Mouse (Mus musculus) cerebellum, adult 9-10 months (tissue): ENCODE measurements around the gene Rock2.

Source experiments
- DNase-seq: peaks from one replicate; pipeline ENCODE4 v3.0.0; 2022

Gene Rock2

DNA sequence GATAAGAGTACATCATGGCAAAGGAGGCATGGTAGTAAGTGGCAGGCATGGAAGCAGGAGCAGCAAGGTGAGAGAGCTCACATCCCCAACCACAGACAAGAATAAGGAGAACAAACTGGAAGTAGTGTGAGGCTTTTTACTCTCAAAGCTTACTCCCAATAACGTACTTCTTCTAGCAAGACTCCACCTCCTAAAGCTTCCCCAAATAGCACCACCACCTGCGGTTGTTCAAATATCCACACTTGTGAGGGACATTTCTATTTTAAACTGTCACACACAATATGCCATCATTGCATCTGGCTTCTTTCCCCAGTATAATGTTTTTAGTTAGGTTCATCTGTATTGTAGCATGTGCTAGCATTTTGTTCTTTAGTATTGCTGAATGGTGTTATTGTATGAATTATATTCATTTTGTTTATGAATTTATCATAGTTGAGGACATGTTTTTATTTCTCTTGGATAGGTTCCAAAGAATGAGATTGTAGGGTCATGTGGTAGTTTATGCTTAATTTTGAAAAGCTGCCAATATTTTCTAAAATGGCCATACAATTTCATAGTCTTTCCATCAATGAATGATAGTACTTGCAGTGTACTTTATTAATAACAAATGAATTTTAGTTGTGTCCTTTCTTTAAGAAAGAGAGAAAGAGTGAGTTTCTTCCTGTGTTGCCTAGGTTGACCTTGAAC, 9.4 kb downstream of the Rock2 start:
- DNase-seq, result peak; percentile 44

DNA sequence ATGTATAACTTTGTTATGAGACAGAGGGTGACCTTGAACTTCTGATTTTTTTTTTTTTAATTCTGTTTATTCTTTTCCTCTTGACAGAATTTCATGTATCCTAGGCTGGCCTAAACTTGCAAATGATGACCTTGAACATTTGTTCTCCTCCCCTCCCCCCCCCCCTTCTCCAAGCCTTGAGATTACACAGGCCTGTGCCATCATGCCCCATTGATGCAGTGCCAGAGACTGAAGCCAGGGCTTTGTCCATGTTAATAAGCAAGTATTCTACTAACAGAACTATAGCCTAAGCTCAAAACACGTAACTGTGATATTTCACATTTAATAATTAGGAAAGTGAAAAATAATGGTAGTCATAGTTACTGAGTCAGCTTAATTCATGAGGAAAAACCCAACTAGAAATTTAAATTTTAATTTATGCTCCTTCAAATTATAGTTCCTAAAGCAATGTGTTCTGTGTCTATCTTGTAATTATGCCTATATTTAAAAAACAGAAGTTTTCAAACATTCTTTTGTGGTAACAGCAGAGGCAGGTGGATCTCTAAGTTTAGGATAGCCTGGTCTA, 12.7 kb downstream of the Rock2 start:
- no peak for DNase-seq

DNA sequence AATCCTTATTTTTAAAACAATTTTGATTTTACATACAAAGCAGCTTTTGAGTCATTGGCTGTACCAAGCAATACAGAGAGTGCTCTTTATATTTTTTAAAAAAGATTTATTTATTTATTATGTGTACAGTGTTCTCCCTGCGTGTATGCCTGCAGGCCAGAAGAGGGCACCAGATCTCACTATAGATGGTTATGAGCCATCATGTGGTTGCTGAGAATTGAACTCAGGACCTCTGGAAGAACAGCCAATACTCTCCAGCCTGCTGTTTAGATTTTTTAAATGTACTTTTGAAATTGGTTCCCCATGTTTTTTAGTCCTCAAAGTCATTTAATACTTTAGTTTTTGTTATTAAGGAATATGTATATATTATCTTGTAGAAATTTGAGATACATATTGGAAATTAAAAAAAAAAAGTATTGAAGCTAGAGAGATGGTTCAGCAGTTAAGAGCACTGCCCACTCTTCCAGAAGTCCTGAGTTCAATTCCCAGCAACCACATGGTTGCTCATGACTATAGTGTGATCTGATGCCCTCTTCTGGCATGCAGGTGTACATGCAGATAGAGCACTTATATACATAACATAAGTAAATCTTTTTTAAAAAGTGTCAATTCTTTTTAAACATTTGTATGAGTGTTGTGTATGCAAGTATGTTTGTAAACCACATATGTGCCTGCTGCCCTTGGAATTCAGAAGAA, 13.4 kb downstream of the Rock2 start:
- DNase-seq, result no peak

DNA sequence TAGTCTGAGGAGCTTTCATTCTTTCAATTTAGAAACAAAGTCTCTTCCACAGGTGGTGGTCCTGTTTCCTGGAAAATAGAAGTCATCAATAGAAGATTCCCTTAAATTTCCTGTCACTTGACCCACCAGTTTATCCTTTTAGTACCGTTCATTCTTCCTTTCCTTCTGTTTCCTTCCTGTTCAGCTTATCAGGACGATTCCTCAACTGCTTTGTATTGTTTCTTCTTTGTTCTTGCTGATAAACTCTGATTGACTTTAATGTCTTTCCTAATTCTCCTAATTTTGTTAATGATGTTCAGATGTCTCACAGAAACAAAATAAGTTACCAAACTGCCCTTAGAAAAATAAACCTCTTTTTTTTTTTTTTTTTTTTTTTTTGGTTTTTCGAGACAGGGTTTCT, 16.8 kb downstream of the Rock2 start:
- no peak for DNase-seq

DNA sequence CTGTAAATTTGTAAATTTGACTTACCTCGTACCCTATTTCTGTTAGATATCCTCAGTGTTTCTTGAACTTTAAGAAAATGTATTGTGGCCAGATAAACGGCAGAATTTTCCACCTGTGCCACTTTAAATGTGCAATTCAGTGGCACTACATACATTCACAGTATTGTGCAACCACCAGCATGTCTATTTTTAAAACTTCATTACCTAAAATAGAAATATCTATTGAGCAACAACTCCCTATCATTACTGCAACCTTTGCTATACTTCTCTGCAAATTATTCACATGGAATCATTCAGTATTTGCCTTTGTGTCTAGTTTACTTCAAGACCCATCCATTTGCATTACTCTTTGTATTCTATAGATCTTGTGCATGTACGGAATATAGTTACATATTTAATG, 17.9 kb downstream of the Rock2 start:
- no peak for DNase-seq

DNA sequence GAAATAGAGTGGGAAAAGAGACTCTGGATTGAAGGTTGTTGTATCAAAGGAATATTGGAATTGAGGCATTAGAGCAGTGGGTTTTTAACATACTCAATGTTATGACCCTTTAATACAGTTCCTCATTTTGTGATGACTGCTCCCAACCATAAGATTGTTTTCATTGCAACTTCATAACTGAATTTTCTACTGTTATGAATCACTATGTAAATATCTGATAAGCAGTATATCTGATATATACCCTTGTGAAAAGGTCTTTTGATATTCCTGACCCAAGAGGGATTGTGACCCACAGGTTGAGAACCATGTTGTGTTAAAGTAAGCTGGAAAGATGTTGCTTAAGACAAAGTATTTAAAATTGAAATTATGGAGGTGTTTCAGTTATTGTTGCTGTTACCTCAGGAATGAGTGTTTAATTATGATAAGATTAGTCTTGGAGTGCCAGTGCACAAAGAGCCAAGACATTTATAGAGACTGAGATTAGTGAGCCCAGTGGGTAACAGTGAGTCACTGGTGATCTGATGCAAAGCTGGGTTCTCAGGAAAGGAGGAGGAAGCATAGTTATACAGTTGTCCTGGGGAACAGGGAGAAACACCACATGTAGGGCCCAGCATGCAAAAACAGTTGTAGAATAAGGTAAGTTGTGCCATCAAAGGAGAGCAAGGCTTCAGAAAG, 25.6 kb downstream of the Rock2 start:
- DNase-seq, result no peak

DNA sequence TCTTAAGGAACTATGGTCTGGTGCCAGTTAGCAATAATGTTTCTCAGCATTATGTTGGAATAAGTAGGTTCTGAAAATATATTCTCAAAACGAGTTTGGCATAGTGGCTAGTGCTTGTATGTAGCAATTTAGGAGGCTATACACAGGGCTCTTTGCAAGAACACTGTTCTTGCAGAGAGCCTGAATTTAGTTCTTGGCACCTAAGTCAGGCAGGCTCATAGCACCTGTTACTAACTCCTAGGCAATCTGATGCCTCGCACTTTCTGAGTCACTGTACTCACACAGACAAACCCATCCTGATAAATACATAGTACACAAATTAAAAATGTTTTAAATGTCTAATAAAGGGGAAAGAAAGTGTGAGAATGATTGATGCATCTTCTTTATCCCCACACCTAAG, 33.2 kb downstream of the Rock2 start:
- no peak for DNase-seq

DNA sequence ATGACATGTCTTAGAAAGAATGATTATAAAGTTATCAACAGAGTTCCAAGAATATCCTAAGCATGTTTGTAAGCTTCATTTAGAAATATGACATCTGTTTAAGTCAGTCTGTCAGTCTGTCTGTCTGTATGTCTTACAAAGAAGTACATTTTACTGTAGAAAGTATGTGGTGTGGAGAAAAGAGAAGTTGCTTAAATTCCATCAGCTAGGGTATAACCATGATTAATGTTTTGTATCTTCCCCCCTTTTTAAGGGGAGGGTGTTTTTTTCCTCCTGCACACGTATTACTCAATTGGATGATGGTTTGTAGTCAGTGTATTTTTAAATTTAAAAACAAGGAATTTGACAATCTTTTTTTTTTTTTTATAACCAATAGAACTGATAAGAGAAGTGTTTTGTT, 39.7 kb downstream of the Rock2 start:
- DNase-seq, result no peak

DNA sequence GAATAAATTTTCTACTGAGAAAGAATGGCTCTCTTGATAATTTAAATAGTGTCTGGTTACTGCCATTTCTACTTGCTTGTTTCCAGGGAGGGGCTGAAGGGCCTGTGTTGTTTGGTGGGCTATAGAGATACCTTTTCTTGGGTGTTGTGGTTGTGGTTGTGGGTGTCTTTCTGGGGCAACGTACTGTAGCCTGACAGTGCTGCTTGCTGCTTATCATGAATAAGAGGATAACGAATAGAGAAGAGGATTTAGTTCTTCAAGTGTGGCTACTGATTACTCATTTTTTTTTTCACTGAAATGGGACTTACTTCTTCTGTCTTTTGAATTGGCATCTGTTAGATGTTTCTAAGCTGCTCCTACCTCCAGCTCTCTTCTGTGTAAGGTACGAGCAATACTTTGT, 47.3 kb downstream of the Rock2 start:
- no peak for DNase-seq

DNA sequence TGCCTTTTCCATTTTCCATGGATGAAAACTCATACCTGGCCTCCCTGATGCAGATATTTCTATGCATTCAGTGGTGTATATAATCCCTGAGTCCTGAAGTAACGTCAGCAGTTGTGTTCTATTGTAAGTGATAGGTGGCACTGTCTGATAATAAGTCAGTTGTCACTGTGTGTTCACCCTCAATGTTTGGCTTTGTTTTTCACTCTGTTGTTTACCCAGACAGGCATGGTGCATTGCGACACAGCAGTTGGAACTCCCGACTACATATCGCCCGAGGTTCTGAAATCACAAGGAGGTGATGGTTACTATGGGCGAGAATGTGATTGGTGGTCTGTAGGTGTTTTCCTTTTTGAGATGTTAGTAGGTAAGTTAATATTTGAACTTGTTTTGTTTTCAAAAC, 53.5 kb downstream of the Rock2 start:
- no peak for DNase-seq

DNA sequence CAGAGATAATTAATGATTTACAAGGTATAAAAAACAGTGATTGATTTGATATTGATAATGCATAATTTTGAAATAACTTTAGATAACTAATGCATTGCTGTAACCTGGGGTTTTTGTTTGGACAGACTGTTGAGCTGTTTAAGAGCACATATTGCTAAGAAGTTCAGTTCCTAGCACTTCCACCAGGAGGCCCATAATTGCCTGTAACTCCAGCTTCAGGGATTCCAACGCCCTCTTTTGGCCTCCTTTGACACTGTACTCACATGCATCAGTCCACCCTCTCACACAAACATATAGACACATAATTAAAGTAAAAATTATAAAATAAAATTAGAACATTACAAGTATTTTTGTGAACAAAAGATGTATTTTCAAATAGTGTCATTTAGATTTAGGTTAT, 64.2 kb downstream of the Rock2 start:
- DNase-seq, result no peak

DNA sequence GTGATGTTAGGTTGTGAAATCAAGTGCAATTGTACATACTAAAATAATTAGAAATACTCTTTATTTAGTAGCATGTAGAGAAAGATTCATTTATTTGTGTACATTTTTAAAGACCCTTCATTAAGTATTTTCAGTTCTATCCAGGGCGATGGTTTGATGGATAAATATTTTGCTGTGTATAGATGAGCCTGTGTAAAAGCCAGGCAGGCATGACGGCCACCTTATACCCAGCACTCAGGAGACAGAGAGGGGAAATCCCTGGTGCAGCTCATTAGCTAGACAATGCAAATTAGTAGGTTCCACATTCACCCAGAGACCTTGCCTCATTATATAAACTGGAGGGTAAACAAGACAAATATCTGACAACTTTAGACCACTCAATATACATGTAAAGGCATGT, 68.7 kb downstream of the Rock2 start:
- DNase-seq, result no peak

DNA sequence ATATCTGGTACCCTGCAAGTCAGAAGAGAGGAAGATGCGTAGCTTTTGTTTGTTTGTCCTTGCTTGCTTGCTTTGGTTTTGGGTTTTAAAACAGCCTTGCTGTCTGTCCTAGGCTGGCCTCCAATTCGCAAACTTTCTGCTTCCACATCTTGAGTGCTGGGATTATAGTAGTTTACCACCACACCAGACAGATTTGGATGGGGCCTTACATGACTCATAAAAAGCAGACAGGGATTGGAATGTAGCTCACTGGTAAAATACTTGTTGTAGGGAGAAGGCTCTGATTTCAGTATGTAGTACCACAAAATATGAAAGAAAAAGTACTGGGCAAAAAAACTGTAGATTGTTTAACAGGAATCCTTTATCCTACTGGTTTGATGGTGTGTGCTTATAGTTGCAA, 72.1 kb downstream of the Rock2 start:
- DNase-seq, result no peak

DNA sequence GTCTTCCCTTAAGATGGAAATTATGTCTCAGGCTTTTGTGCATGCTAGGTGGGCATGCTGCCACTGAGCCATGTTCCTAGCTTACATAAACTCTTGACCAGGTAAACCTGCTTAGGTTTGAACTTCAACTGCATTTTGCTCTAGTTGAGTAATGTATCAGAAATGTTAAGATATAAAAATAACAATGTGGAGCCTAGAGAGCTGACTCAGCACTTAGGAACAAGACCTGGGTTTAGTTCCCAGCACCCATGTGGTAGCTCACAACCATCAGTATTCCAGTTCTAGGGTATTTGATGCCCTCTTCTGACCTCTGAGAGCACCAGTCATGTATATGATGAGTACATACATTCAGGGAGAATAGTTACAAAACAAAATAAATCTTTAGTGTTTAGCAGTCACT, 82.4 kb downstream of the Rock2 start:
- no peak for DNase-seq

DNA sequence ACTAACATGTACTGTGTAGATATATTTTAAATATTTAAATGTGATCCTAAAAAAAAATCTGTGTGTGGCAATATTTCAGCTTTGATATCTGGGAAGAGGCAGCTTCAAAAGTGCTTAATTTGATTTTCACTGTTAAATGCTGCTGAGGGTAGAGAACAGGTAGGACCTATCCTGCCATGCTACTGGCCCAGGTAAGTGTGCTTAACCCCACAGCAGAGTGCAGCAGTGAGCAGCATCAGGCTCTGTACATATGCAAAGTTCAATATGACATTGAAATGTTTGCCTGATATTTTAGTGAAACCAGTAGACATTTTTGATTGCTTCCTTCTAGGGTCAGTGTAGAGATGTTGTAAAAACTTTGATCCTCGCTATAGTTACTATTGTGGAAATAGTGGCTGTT, 91.1 kb downstream of the Rock2 start:
- no peak for DNase-seq

DNA sequence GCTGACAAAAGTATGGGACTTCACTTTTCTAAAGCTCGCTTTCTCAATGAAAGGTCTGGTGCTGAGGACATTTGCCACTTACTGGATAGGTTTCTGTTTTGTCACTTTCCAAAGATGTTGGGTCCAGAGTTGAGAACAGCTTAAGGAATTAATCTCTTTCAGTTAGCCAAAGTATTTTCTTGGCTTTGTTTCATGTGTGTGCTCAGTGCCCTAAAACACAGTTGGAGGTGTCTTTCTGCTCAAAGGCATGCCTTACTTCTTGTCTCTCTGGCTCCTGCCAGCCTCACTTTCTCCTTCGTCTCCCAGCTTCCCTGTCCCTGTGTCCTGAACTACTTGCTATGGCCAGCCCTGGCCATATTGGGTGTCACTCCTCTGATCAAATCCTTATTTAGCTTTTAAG, 96.7 kb downstream of the Rock2 start:
- DNase-seq, result no peak

DNA sequence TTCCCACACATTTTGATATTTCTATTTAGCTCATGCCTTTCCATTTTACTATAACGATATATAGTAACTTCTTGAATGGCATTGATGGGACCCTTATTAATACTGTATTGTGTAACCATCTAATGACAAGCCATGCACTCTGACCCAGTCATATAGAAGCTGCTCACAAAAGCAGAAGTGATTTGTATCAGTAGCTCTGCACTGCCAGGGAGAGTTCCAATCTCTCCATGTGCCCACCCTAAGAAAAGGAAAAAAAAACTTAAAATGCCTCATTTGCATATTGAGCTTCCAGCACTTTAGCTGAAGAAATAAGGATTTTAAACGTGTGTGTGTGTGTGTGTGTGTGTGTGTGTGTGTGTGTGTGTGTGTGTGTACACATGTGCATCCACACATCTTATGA, 97.7 kb downstream of the Rock2 start:
- DNase-seq, result no peak

DNA sequence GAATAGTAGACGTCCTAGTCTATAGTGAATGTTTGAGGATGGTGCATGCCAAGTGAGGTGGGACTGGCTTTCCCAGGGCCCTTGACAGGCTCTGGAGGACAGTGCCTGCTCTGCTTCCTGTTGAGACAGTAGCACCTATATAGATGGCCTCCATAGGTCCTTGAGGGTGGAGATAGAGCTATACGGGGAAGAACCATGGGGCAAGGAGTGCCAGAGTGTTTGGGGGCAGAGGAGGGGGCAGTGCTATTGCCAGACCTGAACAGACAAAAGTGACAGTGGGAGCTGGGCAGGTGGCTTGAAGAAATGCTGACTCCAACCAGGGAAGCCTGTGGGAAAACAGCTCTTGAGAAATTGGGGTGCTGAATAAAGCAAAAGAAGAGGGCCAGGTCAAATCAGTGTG, 99.6 kb downstream of the Rock2 start:
- DNase-seq, result no peak

DNA sequence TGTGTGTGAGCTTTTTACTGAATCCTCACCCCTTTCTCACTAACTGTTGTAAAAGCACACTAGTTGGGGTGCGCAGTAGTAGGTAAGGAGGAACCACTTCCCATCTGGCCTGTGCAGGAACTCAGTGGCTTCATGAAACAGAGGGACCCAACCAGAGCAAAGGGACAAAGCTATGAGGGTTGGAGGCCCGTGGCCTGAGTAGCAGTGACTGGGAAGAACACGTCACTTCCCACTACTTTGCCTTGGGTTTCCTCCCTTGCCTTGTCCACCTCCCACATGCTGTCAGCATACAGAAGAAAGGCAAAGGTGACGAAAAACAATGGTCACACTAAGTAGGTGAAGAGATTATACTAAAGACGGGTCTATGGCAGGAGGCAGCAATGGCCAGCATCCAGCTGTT, 101.6 kb downstream of the Rock2 start:
- no peak for DNase-seq

DNA sequence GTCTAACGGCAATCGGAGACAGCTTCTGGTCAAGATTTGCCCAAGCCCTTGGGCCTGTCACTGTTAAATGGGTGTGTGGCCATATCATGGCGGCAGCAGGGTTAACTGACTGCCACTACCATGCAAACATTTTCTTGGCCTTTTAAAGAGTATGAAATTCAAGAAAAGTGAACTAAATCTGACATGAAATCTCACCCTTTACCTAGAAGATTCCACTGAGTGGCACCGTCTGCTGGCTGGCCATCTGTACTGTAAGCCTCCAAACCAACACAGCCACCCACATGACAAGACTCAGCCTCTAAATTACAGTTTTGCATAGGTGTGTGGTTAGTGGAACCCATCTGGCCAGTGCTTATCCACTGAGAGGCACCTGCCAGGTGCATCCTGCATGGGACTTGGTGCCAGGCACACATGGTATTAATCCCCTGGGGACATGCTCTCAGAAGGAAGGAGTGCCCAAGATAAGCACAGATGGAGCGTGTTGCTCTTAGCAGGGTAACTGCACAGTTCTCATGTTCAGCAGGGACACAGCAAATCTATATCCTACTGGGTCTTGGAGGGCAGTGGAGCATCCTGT, 102.3 kb downstream of the Rock2 start:
- no peak for DNase-seq

DNA sequence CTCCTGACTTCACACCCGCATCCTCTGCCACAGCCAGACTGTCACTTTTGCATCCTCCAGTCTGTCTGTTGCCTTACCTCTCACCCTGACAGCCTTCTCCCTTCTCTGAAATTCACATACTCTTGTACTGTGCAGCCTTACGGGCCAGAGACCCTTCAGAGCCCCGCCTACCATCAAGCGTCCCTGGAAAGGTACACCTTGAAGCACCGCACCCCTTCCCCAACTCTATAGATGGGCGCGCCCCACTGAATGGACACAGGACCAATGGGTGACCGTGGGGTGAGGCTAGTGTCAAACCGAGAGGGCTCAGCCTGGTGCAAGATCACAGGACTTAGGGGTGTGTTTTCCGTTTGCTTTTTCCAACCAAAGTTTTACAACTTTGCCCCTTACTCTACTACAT, 104.5 kb downstream of the Rock2 start:
- DNase-seq, result no peak

DNA sequence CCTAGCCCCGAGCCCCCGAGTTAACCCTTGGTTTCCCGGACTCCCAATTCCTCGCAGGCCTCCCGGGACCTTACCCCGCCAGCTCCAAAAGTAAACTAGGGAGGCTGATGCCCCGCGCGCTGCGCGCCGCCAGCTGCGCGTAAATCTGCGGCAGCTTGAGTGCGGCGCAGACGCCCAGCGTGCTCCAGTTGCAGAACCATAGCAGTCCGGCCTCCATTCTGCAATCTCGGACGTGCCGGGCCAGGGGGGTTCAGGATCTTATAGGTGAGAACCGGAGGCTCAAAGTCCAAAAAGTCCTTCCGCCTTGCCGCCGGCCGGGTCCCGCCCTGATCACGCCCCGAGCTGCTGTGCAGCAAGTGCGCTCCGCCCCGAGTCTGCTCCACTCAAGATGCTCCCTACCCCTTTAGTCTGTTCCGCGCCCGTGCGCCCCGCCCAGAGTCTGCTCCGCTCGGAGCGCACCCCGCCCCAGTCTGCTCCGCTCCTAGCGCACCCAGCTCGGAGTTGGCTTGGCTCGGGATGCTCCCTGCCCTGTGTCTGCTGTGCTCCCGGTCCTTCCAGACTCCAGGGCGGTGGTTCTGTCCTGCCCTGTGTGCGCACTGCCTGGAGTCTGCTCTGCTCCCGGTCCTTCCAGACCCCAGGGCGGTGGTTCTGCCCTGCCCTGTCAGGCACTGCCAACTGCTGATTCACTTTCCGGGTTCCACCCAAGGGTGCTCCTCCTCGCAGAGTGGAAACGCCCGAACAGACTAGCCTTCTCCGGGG, 105.2 kb downstream of the Rock2 start, which contains the start of gene Pqlc3:
TSS of gene Pqlc3 (minus strand) at position 670 of the 759 bp plus-strand sequence.
- no peak for DNase-seq

DNA sequence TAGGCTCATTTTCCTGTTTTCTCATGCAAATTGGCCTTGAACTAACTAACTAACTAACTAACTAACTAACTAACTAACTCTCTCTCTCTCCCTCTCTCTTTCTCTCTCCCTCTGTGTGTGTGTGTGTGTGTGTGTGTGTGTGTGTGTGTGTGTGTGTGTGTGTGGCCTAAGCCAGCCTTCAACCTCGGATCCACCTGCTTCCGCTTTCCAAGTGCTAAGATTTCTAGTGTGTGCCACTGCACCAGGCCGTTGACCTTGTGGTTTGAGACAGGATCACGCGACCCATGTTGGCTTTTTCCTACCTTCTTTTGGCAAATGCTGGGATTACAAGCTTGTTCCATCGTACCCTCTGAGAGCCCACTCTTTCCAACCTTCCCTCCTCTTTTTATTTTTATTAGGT, 105.9 kb downstream of the Rock2 start:
- DNase-seq, result no peak
